Mouse (Mus musculus) heart, adult 2 months (tissue): ENCODE results near the gene Ern2.

Source experiments
- CTCF ChIP-seq: fragments of 200-600 bp; IDR thresholded peaks from 2 replicates; pipeline ENCODE4 v1.8.1; 2022; ENCODE audit warnings: antibody characterized with exemption, mild to moderate bottlenecking, moderate library complexity
- POLR2A ChIP-seq: fragments of 200-500 bp; IDR thresholded peaks from 2 replicates; pipeline ENCODE4 v1.6.1; 2011; ENCODE audit warnings: mild to moderate bottlenecking, low read depth, low read length, control low read depth; ENCODE audit not compliant: insufficient read depth

- TF ChIP-seq CTCF (no peak), POLR2A (no peak)
These were observed 15.3 kb downstream of the Ern2 start for GRCm38 (mm10) chr7:122170705-122171104.
